In the genomic region with DNA sequence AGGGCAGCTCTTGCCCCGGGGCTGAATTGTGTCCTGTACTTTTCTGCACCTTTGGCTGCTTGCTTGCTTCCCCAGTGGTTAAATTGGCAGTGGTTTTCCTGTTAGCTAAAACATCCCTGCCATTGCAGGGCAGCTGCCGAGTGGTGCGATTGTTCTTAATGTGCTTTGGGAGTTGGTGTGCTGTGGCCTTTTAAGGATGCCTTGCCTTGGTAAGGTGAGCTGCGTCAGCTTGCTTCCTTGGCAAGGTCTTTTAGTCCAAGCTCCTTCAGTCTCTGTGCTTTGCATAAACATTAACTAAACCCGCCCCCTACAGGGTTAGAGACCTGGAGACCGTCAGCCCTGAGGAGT, we compare ENCODE assay signal across 8 mouse cellular contexts. TPM values are rescaled to one million over a fixed set of nuclear protein-coding genes. Genes with fewer than 3 reads are reported as not detected.
DNase-seq lines count a peak whose midpoint lies in the region; TF ChIP-seq lines count a peak whose summit lies in the region.

No protein-coding gene starts in this region.

- H3ac ChIP-seq in myocyte (ENCODE audit: control insufficient read depth, insufficient read length), result no peak overlapping the region

- peak overlapping the region; percentile 64 for H3K27ac ChIP-seq in liver, adult 2 months (replicated peaks; ENCODE audit: insufficient read depth, low read depth, low read length)
- H3K27ac ChIP-seq in brown adipose tissue, adult 24 weeks (replicated peaks; ENCODE audit: low read depth, low read length), result peak overlapping the region; percentile 81
- peak overlapping the region; percentile 96 for H3K27ac ChIP-seq in kidney, adult 2 months (ENCODE audit: insufficient read depth, low read depth, low read length)

- peak overlapping the region; percentile 32 for H3K9ac ChIP-seq in liver, adult 2 months (ENCODE audit: low read depth, low read length)

- peaks cover 18% of the 10 kb centered on the region for H3K4me1 ChIP-seq in liver, adult 2 months (ENCODE audit: control insufficient read depth, insufficient read depth, low read length)
- peaks cover 6% of the 10 kb centered on the region for H3K4me1 ChIP-seq in brown adipose tissue, adult 24 weeks (ENCODE audit: control insufficient read depth, insufficient read depth, insufficient read length, low read length)
- peaks cover 36% of the 10 kb centered on the region for H3K4me1 ChIP-seq in kidney, adult 2 months (ENCODE audit: control insufficient read depth, insufficient read depth, low read length)

- peaks cover 29% of the 10 kb centered on the region; the same call in 1 of the 2 replicates for H3K79me2 ChIP-seq in liver, adult 2 months (ENCODE audit: control insufficient read depth, insufficient read depth, low read length)
- H3K79me2 ChIP-seq in myocyte (ENCODE audit: control insufficient read depth, insufficient read depth), result no peaks in the 10 kb centered on the region

- TF ChIP-seq CTCF in liver, adult 2 months (IDR thresholded peaks at IDR 0.05; ENCODE audit: low read depth, low read length), result no peak
- 0 out of 2 replicates have a peak, but pooled peaks have one; percentile 0 for TF ChIP-seq CTCF in kidney, adult 2 months (conservative IDR thresholded peaks at IDR 0.05; ENCODE audit: insufficient read depth, insufficient read length, low read depth, low read length)

- no peak for TF ChIP-seq POLR2A in liver, adult 2 months (IDR thresholded peaks at IDR 0.05; ENCODE audit: extremely low read depth, insufficient read depth, low read length)
- TF ChIP-seq POLR2A in kidney, adult 2 months (IDR thresholded peaks at IDR 0.05; ENCODE audit: low read depth, low read length), result no peak
- TF ChIP-seq POLR2A in myocyte (IDR thresholded peaks at IDR 0.05; ENCODE audit: insufficient read length, low read depth), result no peak

- WGBS in liver, adult 2 months, result 6% methylated on average over 6 of the region's 6 CpGs
- 18% methylated on average over 6 of the region's 6 CpGs for WGBS in kidney, adult 2 months

- H3K4me3 ChIP-seq in liver, adult 2 months (ENCODE audit: insufficient read depth, low read depth, low read length), result no peak overlapping the region; the same call in 1 of the 2 replicates
- H3K4me3 ChIP-seq in brown adipose tissue, adult 24 weeks (ENCODE audit: insufficient read depth, low read depth, low read length), result 0 out of 2 replicates have a peak overlapping the region, but pooled peaks have one; percentile 1
- H3K4me3 ChIP-seq in kidney, adult 2 months (ENCODE audit: insufficient read depth, low read depth, low read length), result no peak overlapping the region
- no peak overlapping the region for H3K4me3 ChIP-seq in myocyte

- H3K36me3 ChIP-seq in liver, adult 2 months (ENCODE audit: control insufficient read depth, insufficient read depth, low read length), result no peaks in the 10 kb centered on the region
- H3K36me3 ChIP-seq in kidney, adult 2 months (ENCODE audit: control insufficient read depth, insufficient read depth, low read length), result no peaks in the 10 kb centered on the region
- H3K36me3 ChIP-seq in myocyte (ENCODE audit: control insufficient read depth, insufficient read depth), result no peaks in the 10 kb centered on the region

- intact Hi-C loops in gastrocnemius, postnatal 36 days (cut with DNase I), result no loop called here

- H3K27me3 ChIP-seq in liver, adult 2 months (ENCODE audit: control insufficient read depth, insufficient read depth, low read length), result no peaks in the 10 kb centered on the region
- H3K27me3 ChIP-seq in kidney, adult 2 months (replicated peaks; ENCODE audit: control insufficient read depth, insufficient read depth, low read length), result no peaks in the 10 kb centered on the region
- H3K27me3 ChIP-seq in myocyte (ENCODE audit: control insufficient read depth, insufficient read depth, insufficient read length), result no peaks in the 10 kb centered on the region

- DNase-seq in liver, adult 2 months (ENCODE audit: extremely low read depth, low read depth, low spot score), result peak; percentile 85
- DNase-seq in liver, result no peak
- peak; percentile 88 for DNase-seq in kidney, adult 2 months
- no peak for DNase-seq in left cerebral cortex, adult 11 months (ENCODE audit: low spot score)
- DNase-seq in gastrocnemius, postnatal 36 days, result no peak
- DNase-seq in adrenal gland, adult 8-10 months, result no peak

- H3K4me2 ChIP-seq in myocyte (ENCODE audit: low read depth), result peak overlapping the region; percentile 14

TF ChIP-seq in myocyte, 11 proteins besides CTCF, POLR2A, EP300 and RAD21:
- no peak for TF ChIP-seq MAX (IDR thresholded peaks at IDR 0.05; ENCODE audit: low read depth)
- TF ChIP-seq MYOD1 (IDR thresholded peaks at IDR 0.05; ENCODE audit: control insufficient read depth in 1 of 3, insufficient read length in 2 of 3, low read depth in 2 of 3), result no peak
- TF ChIP-seq CEBPB (IDR thresholded peaks at IDR 0.05; ENCODE audit: insufficient read depth, poor library complexity, severe bottlenecking), result no peak
- TF ChIP-seq E2F4 (IDR thresholded peaks at IDR 0.05; ENCODE audit: insufficient read depth), result no peak
- TF ChIP-seq USF1 (IDR thresholded peaks at IDR 0.05; ENCODE audit: low read depth), result no peak
- TF ChIP-seq SRF (IDR thresholded peaks at IDR 0.05; ENCODE audit: control insufficient read depth, insufficient read length, low read depth), result no peak
- TF ChIP-seq MYOG (IDR thresholded peaks at IDR 0.05; ENCODE audit: control insufficient read depth in 1 of 3, insufficient read depth in 1 of 3, insufficient read length in 2 of 3, low read depth in 2 of 3), result no peak
- TF ChIP-seq POLR2AphosphoS2 (IDR thresholded peaks at IDR 0.05; ENCODE audit: insufficient read length, low read depth), result no peak
- no peak for TF ChIP-seq TCF12 (IDR thresholded peaks at IDR 0.05; ENCODE audit: insufficient read depth, poor library complexity, severe bottlenecking)
- TF ChIP-seq REST (IDR thresholded peaks at IDR 0.05; ENCODE audit: insufficient read depth, insufficient read length), result no peak
- TF ChIP-seq TCF3 (IDR thresholded peaks at IDR 0.05; ENCODE audit: insufficient read length, low read depth), result no peak

RNA-seq across cellular contexts. Expression of gene Exoc6, which starts 9.8 kb away (rescaled TPM):
- total RNA-seq in liver, adult 2 months (2014; rRNA removed), result 18.0 and 21.8 TPM in 2 replicates
- 6.4 and 6.7 TPM in 2 replicates for polyA plus RNA-seq in liver, adult 2 months (2012; rRNA removed)
- polyA plus RNA-seq in brown adipose tissue, adult 24 weeks (2012; ENCODE audit: insufficient read depth, insufficient read length, missing spikeins), result 15.8 and 18.1 TPM in 2 replicates
- 25.2 and 28.8 TPM in 2 replicates for polyA plus RNA-seq in kidney, adult 2 months (2012; rRNA removed)
- polyA plus RNA-seq in myocyte (2012; fragmentation: generic; extraction: Trizol), result 4.5 TPM
- total RNA-seq in gastrocnemius, postnatal 36 days (2021), result 10 to 100 TPM; 40.6 to 48.2 TPM
- total RNA-seq in adrenal gland, adult 8-10 months (2022), result 10 to 100 TPM; 18.7 to 26.7 (median 22.0) TPM

Comparison
In these comparisons a context has a peak if more than half of its experiments do, and no peak if none do; other contexts are left out.
1. DNase-seq: peak in liver, adult 2 months (single experiment) and kidney, adult 2 months (single experiment); none in liver (single experiment), left cerebral cortex, adult 11 months (single experiment), gastrocnemius, postnatal 36 days (0 of 2) and adrenal gland, adult 8-10 months (single experiment).
2. Peak in every context shown above with its lines, with median percentiles within 50 percentile points of each other: H3K27ac ChIP-seq.